Comparison of ENCODE assay signal across 16 mouse cellular contexts in genomic region chr7:116620381-116620780, GRCm38 (mm10).
A peak's percentile ranks its signal among the peaks of the same experiment; 100 is the strongest.
DNase-seq lines count a peak whose midpoint lies in the region; ATAC-seq lines count a peak whose summit lies in the region.
"Had no signal": no experiment of that assay in that cellular context is flagged by ENCODE, and none has a peak within 500 bp of the region (broad histone marks: within the 10 kb centered on the region; RNA-seq: fewer than 3 reads in every experiment).

No protein-coding gene starts in this region.

- no peaks in the 10 kb centered on the region for H3K36me3 ChIP-seq in splenic B cell, adult 2 months (ENCODE audit: control insufficient read depth, insufficient read depth, low read length, poor library complexity, severe bottlenecking)
- no peaks in the 10 kb centered on the region for H3K36me3 ChIP-seq in midbrain, embryonic 11.5 days (ENCODE audit: control insufficient read depth, insufficient read depth, low read length)
- H3K36me3 ChIP-seq: forebrain, embryonic 12.5 days; G1E; heart, embryonic 13.5 days; hindbrain, embryonic 10.5 days; limb, embryonic 10.5 days; liver, embryonic 12.5 days had no signal

- H3K4me1 ChIP-seq in midbrain, embryonic 11.5 days (ENCODE audit: control insufficient read depth, insufficient read depth, low read length) = no peaks in the 10 kb centered on the region
- H3K4me1 ChIP-seq: forebrain, embryonic 12.5 days; hindbrain, embryonic 10.5 days; limb, embryonic 10.5 days; liver, embryonic 12.5 days had no signal

- H3K27ac ChIP-seq in midbrain, embryonic 11.5 days (ENCODE audit: low read depth, low read length) = no peak overlapping the region
- H3K27ac ChIP-seq: forebrain, embryonic 12.5 days; heart, embryonic 13.5 days; hindbrain, embryonic 10.5 days; layer of hippocampus, adult 2 months; limb, embryonic 10.5 days; liver, embryonic 12.5 days had no signal

- 82% methylated on average over 4 of the region's 4 CpGs for WGBS in midbrain, embryonic 11.5 days

- DNase-seq in lung, postnatal 36 days = peak; percentile 55
- DNase-seq in lung, postnatal 14 days = no peak
- peak; percentile 82 for DNase-seq in splenic B cell, adult 2 months (ENCODE audit: low read depth, low spot score)
- peak; percentile 28 for DNase-seq in thymus, postnatal 4 days
- DNase-seq in midbrain, embryonic 11.5 days (ENCODE audit: low spot score, missing footprints) = no peak
- DNase-seq in gastrocnemius, postnatal 25 days = no peak
- DNase-seq in left cerebral cortex, postnatal 10 days (ENCODE audit: extremely low spot score in 1 of 2, low spot score in 2 of 2) = no peak
- DNase-seq: cerebellum, adult 9-11 months had no signal

- no peak overlapping the region for H3K4me3 ChIP-seq in midbrain, embryonic 11.5 days (ENCODE audit: low read depth, low read length)
- H3K4me3 ChIP-seq: forebrain, embryonic 12.5 days; heart, embryonic 13.5 days; hindbrain, embryonic 10.5 days; layer of hippocampus, adult 2 months; limb, embryonic 10.5 days; liver, embryonic 12.5 days had no signal

- H3K9ac ChIP-seq in midbrain, embryonic 11.5 days (ENCODE audit: low read length) = no peak overlapping the region
- H3K9ac ChIP-seq: forebrain, embryonic 12.5 days; heart, embryonic 13.5 days; liver, embryonic 12.5 days had no signal

- intact Hi-C loops in left cerebral cortex, postnatal 10 days (cut with DNase I) = no loop called here

- no peaks in the 10 kb centered on the region for H3K9me3 ChIP-seq in midbrain, embryonic 11.5 days (ENCODE audit: control insufficient read depth, low read length)
- H3K9me3 ChIP-seq: forebrain, embryonic 12.5 days; G1E; heart, embryonic 13.5 days; hindbrain, embryonic 10.5 days; limb, embryonic 10.5 days; liver, embryonic 12.5 days had no signal

- H3K27me3 ChIP-seq in splenic B cell, adult 2 months (ENCODE audit: control insufficient read depth, insufficient read depth, low read length, poor library complexity, severe bottlenecking) = no peaks in the 10 kb centered on the region
- H3K27me3 ChIP-seq in midbrain, embryonic 11.5 days (ENCODE audit: control insufficient read depth, insufficient read depth, low read length) = no peaks in the 10 kb centered on the region
- H3K27me3 ChIP-seq: forebrain, embryonic 12.5 days; heart, embryonic 13.5 days; liver, embryonic 12.5 days had no signal

- no peak overlapping the region for H3K4me2 ChIP-seq in midbrain, embryonic 11.5 days
- H3K4me2 ChIP-seq: forebrain, embryonic 12.5 days; heart, embryonic 13.5 days; liver, embryonic 12.5 days had no signal

- ATAC-seq in megakaryocyte, adult 5-6 weeks (ENCODE audit: poor library complexity, severe bottlenecking) = peak; percentile 100
- ATAC-seq in midbrain, embryonic 11.5 days (ENCODE audit: low FRiP score) = no peak
- ATAC-seq: liver, embryonic 12.5 days had no signal

Comparison
In these comparisons a context has a peak if more than half of its experiments do, and no peak if none do; other contexts are left out.
1. DNase-seq: peak in lung, postnatal 36 days (single experiment), splenic B cell, adult 2 months (single experiment) and thymus, postnatal 4 days (single experiment); none in lung, postnatal 14 days (single experiment), midbrain, embryonic 11.5 days (single experiment), gastrocnemius, postnatal 25 days (single experiment) and left cerebral cortex, postnatal 10 days (0 of 2).